Mouse (Mus musculus): Measurements from ENCODE around the gene Dmgdh. TPM values are rescaled to one million over a fixed set of nuclear protein-coding genes. Genes with fewer than 3 reads are reported as not detected.

Dmgdh gene
- total and polyA plus RNA-seq, 3 experiments, result not detected

- H3K27ac ChIP-seq (ENCODE audit: control insufficient read depth, low read depth, low read length), result no peak overlapping the region
- DNase-seq (ENCODE audit: low read depth, low spot score), result no peak
- H3K9me3 ChIP-seq (replicated peaks; ENCODE audit: insufficient read depth, low read length), result no peaks in the 10 kb centered on the region
- no peak overlapping the region for H3K9ac ChIP-seq (ENCODE audit: control insufficient read depth, low read depth, low read length, poor library complexity, severe bottlenecking)
- no peaks in the 10 kb centered on the region for H3K27me3 ChIP-seq (ENCODE audit: control insufficient read depth in 1 of 2, insufficient read depth in 2 of 2, low read length in 2 of 2)
- no peak for TF ChIP-seq MAX (IDR thresholded peaks at IDR 0.05; ENCODE audit: low read length)
- no peak for TF ChIP-seq BHLHE40 (IDR thresholded peaks at IDR 0.05; ENCODE audit: borderline replicate concordance, low read depth, low read length)
- TF ChIP-seq RCOR1 (IDR thresholded peaks at IDR 0.05; ENCODE audit: low read depth, low read length), result no peak
- no peak for TF ChIP-seq RAD21 (IDR thresholded peaks at IDR 0.05; ENCODE audit: low read depth, low read length)
- no peak for TF ChIP-seq TBP (IDR thresholded peaks at IDR 0.05; ENCODE audit: low read depth, low read length)
- no peak for TF ChIP-seq EP300 (IDR thresholded peaks at IDR 0.05; ENCODE audit: low read depth in 1 of 2, low read length in 2 of 2)
- no peak for TF ChIP-seq CHD2 (IDR thresholded peaks at IDR 0.05; ENCODE audit: low read length)
- no peak for TF ChIP-seq GATA1 (IDR thresholded peaks at IDR 0.05; ENCODE audit: low read depth, low read length)
- TF ChIP-seq MEF2A (IDR thresholded peaks at IDR 0.05; ENCODE audit: extremely low read depth, insufficient replicate concordance, low read depth, low read length, poor library complexity, severe bottlenecking), result no peak
- no peak for TF ChIP-seq MYC (IDR thresholded peaks at IDR 0.05; ENCODE audit: low read depth, low read length)
- TF ChIP-seq CHD1 (IDR thresholded peaks at IDR 0.05; ENCODE audit: low read depth, low read length), result no peak
- no peak for TF ChIP-seq HCFC1 (IDR thresholded peaks at IDR 0.05; ENCODE audit: low read depth, low read length)
- TF ChIP-seq JUND (IDR thresholded peaks at IDR 0.05; ENCODE audit: low read depth, low read length), result no peak
- TF ChIP-seq ZNF384 (IDR thresholded peaks at IDR 0.05; ENCODE audit: low read depth, low read length), result no peak
- TF ChIP-seq POLR2A (IDR thresholded peaks at IDR 0.05; ENCODE audit: control insufficient read depth in 1 of 2, insufficient read depth in 1 of 2, low read depth in 1 of 2, low read length in 2 of 2, poor library complexity in 1 of 2), result no peak
- TF ChIP-seq MAFK (IDR thresholded peaks at IDR 0.05; ENCODE audit: borderline replicate concordance, low read depth, low read length), result no peak
- no peak for TF ChIP-seq ETS1 (IDR thresholded peaks at IDR 0.05; ENCODE audit: low read depth, low read length)
- no peak for TF ChIP-seq ZC3H11A (IDR thresholded peaks at IDR 0.05; ENCODE audit: low read depth, low read length)
- TF ChIP-seq E2F4 (IDR thresholded peaks at IDR 0.05; ENCODE audit: borderline replicate concordance, low read depth, low read length), result no peak
- no peaks in the 10 kb centered on the region for H3K79me2 ChIP-seq (ENCODE audit: control insufficient read depth, insufficient read depth, low read length, poor library complexity)
- no peak overlapping the region for H3K4me3 ChIP-seq (ENCODE audit: control insufficient read depth in 1 of 2, insufficient read depth in 1 of 2, low read depth in 2 of 2, low read length in 2 of 2)
- no peaks in the 10 kb centered on the region for H3K4me1 ChIP-seq (ENCODE audit: control insufficient read depth in 1 of 2, insufficient read depth in 2 of 2, low read length in 2 of 2)
- no peaks in the 10 kb centered on the region for H3K36me3 ChIP-seq (ENCODE audit: control insufficient read depth in 1 of 2, insufficient read depth in 2 of 2, low read length in 2 of 2)
Observed at GRCm38 (mm10) chr13:93698866-93699265, 24.6 kb downstream of the Dmgdh start.

GRCm38 (mm10) chr13:93705697-93706096 lies 31.5 kb downstream of the Dmgdh start:
- Histone ChIP-seq H3K27me3 (ENCODE audit: control insufficient read depth in 1 of 2, insufficient read depth in 2 of 2, low read length in 2 of 2) (no peaks in the 10 kb centered on the region), H3K9ac (ENCODE audit: control insufficient read depth, low read depth, low read length, poor library complexity, severe bottlenecking) (no peak overlapping the region), H3K36me3 (ENCODE audit: control insufficient read depth in 1 of 2, insufficient read depth in 2 of 2, low read length in 2 of 2) (no peaks in the 10 kb centered on the region), H3K9me3 (replicated peaks; ENCODE audit: insufficient read depth, low read length) (no peaks in the 10 kb centered on the region), H3K4me3 (ENCODE audit: control insufficient read depth in 1 of 2, insufficient read depth in 1 of 2, low read depth in 2 of 2, low read length in 2 of 2) (no peak overlapping the region), H3K27ac (ENCODE audit: control insufficient read depth, low read depth, low read length) (no peak overlapping the region), H3K4me1 (ENCODE audit: control insufficient read depth in 1 of 2, insufficient read depth in 2 of 2, low read length in 2 of 2) (no peaks in the 10 kb centered on the region), H3K79me2 (ENCODE audit: control insufficient read depth, insufficient read depth, low read length, poor library complexity) (no peaks in the 10 kb centered on the region)
- TF ChIP-seq KAT2A (conservative IDR thresholded peaks at IDR 0.05; ENCODE audit: low read depth, low read length) (no peak), NELFE (IDR thresholded peaks at IDR 0.05; ENCODE audit: low read depth, low read length) (no peak), E2F4 (IDR thresholded peaks at IDR 0.05; ENCODE audit: borderline replicate concordance, low read depth, low read length) (no peak), HCFC1 (IDR thresholded peaks at IDR 0.05; ENCODE audit: low read depth, low read length) (no peak), USF2 (IDR thresholded peaks at IDR 0.05; ENCODE audit: borderline replicate concordance in 1 of 2, insufficient read depth in 1 of 2, low read depth in 1 of 2, low read length in 2 of 2) (no peak), TCF12 (IDR thresholded peaks at IDR 0.05; ENCODE audit: low read depth, low read length) (no peak), MAX (IDR thresholded peaks at IDR 0.05; ENCODE audit: low read length) (no peak), ZC3H11A (IDR thresholded peaks at IDR 0.05; ENCODE audit: low read depth, low read length) (no peak), CHD1 (IDR thresholded peaks at IDR 0.05; ENCODE audit: low read depth, low read length) (no peak), ZNF384 (IDR thresholded peaks at IDR 0.05; ENCODE audit: low read depth, low read length) (no peak), GABPA (IDR thresholded peaks at IDR 0.05; ENCODE audit: low read depth, low read length) (no peak), UBTF (IDR thresholded peaks at IDR 0.05; ENCODE audit: borderline replicate concordance, insufficient read depth, low read depth, low read length) (no peak), MYB (IDR thresholded peaks at IDR 0.05; ENCODE audit: low read depth, low read length) (no peak), USF1 (IDR thresholded peaks at IDR 0.05; ENCODE audit: low read depth, low read length) (no peak), MEF2A (IDR thresholded peaks at IDR 0.05; ENCODE audit: extremely low read depth, insufficient replicate concordance, low read depth, low read length, poor library complexity, severe bottlenecking) (no peak), CHD2 (IDR thresholded peaks at IDR 0.05; ENCODE audit: low read length) (no peak), GATA1 (IDR thresholded peaks at IDR 0.05; ENCODE audit: low read depth, low read length) (no peak)
- no peak for DNase-seq (ENCODE audit: low read depth, low spot score)

All from MEL (cell line).